Mouse (Mus musculus) forebrain, postnatal 0 days (tissue): Measurements from ENCODE around the gene Lamb1. TPM values are rescaled to one million over a fixed set of nuclear protein-coding genes. Genes with fewer than 3 reads are reported as not detected.

Experiments
- ATAC-seq: fragments of 200-750 bp; cut with Nextera tagmentation; 2 replicates; pipeline ENCODE4 v1.8.0; 2017; ENCODE audit warnings: mild to moderate bottlenecking, moderate library complexity
- DNase-seq: peaks from one replicate; pipeline ENCODE4 v3.0.0-alpha.2; 2015
- H3K27ac ChIP-seq: fragments of 300-500 bp; sonication (generic); 2 replicates; pipeline ENCODE4 v1.5.1; 2014; ENCODE audit warnings: low read depth, mild to moderate bottlenecking, antibody characterized with exemption, low read length, moderate library complexity, mixed read lengths
- H3K27me3 ChIP-seq: fragments of 300-500 bp; sonication (generic); 2 replicates; pipeline ENCODE4 v1.6.1; 2014; ENCODE audit warnings: mild to moderate bottlenecking, low read length, mixed read lengths; ENCODE audit not compliant: insufficient read depth
- H3K36me3 ChIP-seq: fragments of 300-500 bp; sonication (generic); 2 replicates; pipeline ENCODE4 v1.6.1; 2014; ENCODE audit warnings: mild to moderate bottlenecking, moderate library complexity; ENCODE audit not compliant: insufficient read depth
- H3K4me1 ChIP-seq: fragments of 300-500 bp; sonication (generic); 2 replicates; pipeline ENCODE4 v1.6.1; 2014; ENCODE audit warnings: antibody characterized with exemption; ENCODE audit not compliant: insufficient read depth
- H3K4me2 ChIP-seq: fragments of 300-500 bp; sonication (generic); 2 replicates; pipeline ENCODE4 v1.6.1; 2014; ENCODE audit warnings: low read depth, mild to moderate bottlenecking, moderate library complexity
- H3K4me3 ChIP-seq: fragments of 300-500 bp; sonication (generic); 2 replicates; pipeline ENCODE4 v1.5.1; 2014; ENCODE audit warnings: low read depth, low read length, mixed read lengths
- H3K9ac ChIP-seq: fragments of 300-500 bp; sonication (generic); 2 replicates; pipeline ENCODE4 v1.6.1; 2014; ENCODE audit warnings: mild to moderate bottlenecking
- H3K9me3 ChIP-seq: fragments of 300-500 bp; sonication (generic); 2 replicates; pipeline ENCODE4 v1.6.1; 2016; ENCODE audit warnings: low read length
- CTCF ChIP-seq: sonication (generic); IDR thresholded peaks from 2 replicates; pipeline ENCODE4 v1.5.1; 2016; ENCODE audit warnings: antibody characterized with exemption, control low read depth, low read depth
- WGBS: fragments of 180-500 bp; shearing (Covaris S2); extraction: QIAGEN DNeasy Blood & Tissue Kit; methylation state at CpG from one replicate; pipeline ENCODE4 v1.1.7; 2014; 5-methylcytosine and 5-hydroxymethylcytosine counted together
- polyA plus RNA-seq: library from polyadenylated mRNA; unstranded; fragments of >200 nt; fragmentation: Nextera tagmentation; extraction: Ambion mirVana; gene quantifications from 2 replicates; pipeline ENCODE4 v1.2.1, GENCODE M21; 2015
- total RNA-seq: library from RNA; depleted of rRNA; stranded (reverse); fragments of >200 nt; gene quantifications from 2 replicates; pipeline ENCODE4 v1.2.3, GENCODE M21; 2014

The Lamb1 gene
- total and polyA plus RNA-seq, 2 experiments from 2014 or later, result 12.1 to 33.4 TPM

- no peak; the same call in 1 of the 2 replicates for TF ChIP-seq CTCF
- DNase-seq, result peak; percentile 21
- Histone ChIP-seq H3K4me3 (peak overlapping the region; percentile 44), H3K36me3 (0 out of 2 replicates have a peak, but pooled peaks cover 3% of the 10 kb centered on the region), H3K4me2 (peak overlapping the region; percentile 72), H3K9me3 (no peaks in the 10 kb centered on the region), H3K4me1 (peaks cover 5% of the 10 kb centered on the region; the same call in 1 of the 2 replicates), H3K27me3 (peaks cover 14% of the 10 kb centered on the region), H3K27ac (0 out of 2 replicates have a peak overlapping the region, but pooled peaks have one; percentile 51), H3K9ac (peak overlapping the region; percentile 61)
- ATAC-seq, result no peak
- 3% methylated on average over 15 of the region's 15 CpGs for WGBS
These were observed 1.7 kb downstream of the Lamb1 start for GRCm38 (mm10) chr12:31266686-31267085.

DNA sequence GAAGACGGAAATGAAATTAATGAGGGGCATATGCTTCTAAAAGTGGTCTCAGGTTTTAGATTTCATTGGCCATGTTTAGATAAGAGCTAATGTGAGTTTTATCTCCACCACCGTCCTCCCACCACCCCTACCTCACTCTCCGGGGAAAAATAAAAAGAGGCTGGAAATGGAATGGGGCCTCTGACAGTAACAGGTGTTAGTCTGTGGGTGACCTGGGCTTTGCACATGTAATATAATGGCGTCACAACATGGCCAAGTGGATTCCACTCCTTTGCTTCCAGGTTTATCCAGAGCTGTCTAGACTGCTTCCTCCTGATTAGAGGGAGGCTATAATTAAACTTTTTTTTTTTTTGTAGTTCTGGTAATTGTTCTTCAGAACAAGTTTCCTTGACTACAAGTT is 2.3 kb downstream of the Lamb1 start:
- H3K27ac ChIP-seq, result no peak overlapping the region
- H3K36me3 ChIP-seq, result 0 out of 2 replicates have a peak, but pooled peaks cover 3% of the 10 kb centered on the region
- no peaks in the 10 kb centered on the region for H3K9me3 ChIP-seq
- peak overlapping the region; percentile 72 for H3K4me2 ChIP-seq
- ATAC-seq, result no peak
- H3K27me3 ChIP-seq, result peaks cover 14% of the 10 kb centered on the region
- WGBS, result 53% methylated on average over 4 of the region's 4 CpGs
- H3K4me3 ChIP-seq, result peak overlapping the region; percentile 44
- no peak for DNase-seq
- TF ChIP-seq CTCF, result no peak
- H3K9ac ChIP-seq, result no peak overlapping the region
- peaks cover 5% of the 10 kb centered on the region; the same call in 1 of the 2 replicates for H3K4me1 ChIP-seq

GRCm38 (mm10) chr12:31268315-31268714 is 3.3 kb downstream of the Lamb1 start:
- TF ChIP-seq CTCF, result no peak
- 76% methylated on average over 3 of the region's 3 CpGs for WGBS

DNA sequence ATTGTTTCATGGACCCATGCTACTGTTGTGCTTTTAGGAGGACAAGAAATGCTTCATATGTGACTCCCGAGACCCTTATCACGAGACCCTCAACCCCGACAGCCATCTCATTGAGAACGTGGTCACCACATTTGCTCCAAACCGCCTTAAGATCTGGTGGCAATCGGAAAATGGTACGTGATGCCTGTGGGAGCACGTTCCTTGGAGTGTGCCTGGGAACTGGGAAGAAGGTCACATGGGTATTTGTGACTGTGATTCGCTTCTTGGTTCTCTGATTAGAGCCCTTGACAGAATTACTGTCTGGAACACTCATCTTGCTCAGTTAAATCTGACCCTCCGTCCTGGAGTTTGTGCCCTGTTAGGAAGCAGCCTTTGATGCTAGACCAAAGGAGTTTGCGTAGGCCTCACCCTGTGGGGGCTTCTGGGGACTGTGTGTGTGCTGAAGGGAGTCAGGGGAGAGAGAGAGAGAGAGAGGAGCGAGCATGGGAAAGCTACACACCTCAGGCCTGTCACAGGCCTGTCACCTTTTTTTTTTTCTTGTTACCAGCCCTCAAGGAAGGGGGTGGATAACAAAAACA is 4.1 kb downstream of the Lamb1 start:
- DNase-seq (no peak), ATAC-seq (no peak)
- no peaks in the 10 kb centered on the region for H3K9me3 ChIP-seq
- no peak overlapping the region for H3K9ac ChIP-seq
- peaks cover 10% of the 10 kb centered on the region for H3K27me3 ChIP-seq
- no peak overlapping the region for H3K27ac ChIP-seq
- 80% methylated on average over 12 of the region's 12 CpGs for WGBS
- no peak overlapping the region for H3K4me2 ChIP-seq
- 0 out of 2 replicates have a peak, but pooled peaks cover 3% of the 10 kb centered on the region for H3K36me3 ChIP-seq
- TF ChIP-seq CTCF, result no peak
- H3K4me1 ChIP-seq, result peaks cover 5% of the 10 kb centered on the region; the same call in 1 of the 2 replicates
- H3K4me3 ChIP-seq, result no peak overlapping the region

More at GRCm38 (mm10) chr12:31268315-31268714, 3.3 kb downstream of the Lamb1 start:
- Histone ChIP-seq H3K4me2 (0 out of 2 replicates have a peak overlapping the region, but pooled peaks have one; percentile 10), H3K27me3 (peaks cover 14% of the 10 kb centered on the region), H3K4me1 (peaks cover 5% of the 10 kb centered on the region; the same call in 1 of the 2 replicates), H3K36me3 (0 out of 2 replicates have a peak, but pooled peaks cover 3% of the 10 kb centered on the region), H3K27ac (no peak overlapping the region), H3K9ac (no peak overlapping the region), H3K9me3 (no peaks in the 10 kb centered on the region), H3K4me3 (no peak overlapping the region)
- DNase-seq (no peak), ATAC-seq (no peak)

DNA sequence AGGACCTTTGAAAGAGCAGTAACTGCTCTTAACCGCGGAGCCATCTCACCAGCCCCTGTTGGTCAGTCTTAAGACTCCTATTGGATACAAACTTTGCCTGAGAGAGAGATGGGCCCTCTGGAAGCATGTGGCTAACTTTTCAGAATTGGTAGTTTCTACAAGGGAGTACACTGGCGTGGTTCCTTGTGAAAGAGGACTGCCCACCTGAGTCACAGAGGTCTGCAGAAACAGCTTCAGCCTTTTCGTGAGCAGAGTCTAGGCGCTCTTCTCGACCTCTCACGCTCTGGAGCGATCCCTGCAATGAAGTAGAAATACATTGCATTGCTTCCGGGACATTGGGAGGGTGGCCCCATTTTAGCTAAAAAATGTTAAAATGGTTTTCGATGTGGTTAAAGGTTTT is 5.3 kb downstream of the Lamb1 start:
- ATAC-seq (no peak), DNase-seq (no peak)
- H3K4me1 ChIP-seq, result peaks cover 5% of the 10 kb centered on the region; the same call in 1 of the 2 replicates
- no peak overlapping the region for H3K9ac ChIP-seq
- WGBS, result 94% methylated on average over 10 of the region's 10 CpGs
- H3K4me3 ChIP-seq, result no peak overlapping the region
- H3K27me3 ChIP-seq, result no peaks in the 10 kb centered on the region; the same call in 1 of the 2 replicates
- no peak overlapping the region for H3K27ac ChIP-seq
- H3K4me2 ChIP-seq, result no peak overlapping the region
- 0 out of 2 replicates have a peak, but pooled peaks cover 3% of the 10 kb centered on the region for H3K36me3 ChIP-seq
- TF ChIP-seq CTCF, result no peak
- H3K9me3 ChIP-seq, result no peaks in the 10 kb centered on the region

DNA sequence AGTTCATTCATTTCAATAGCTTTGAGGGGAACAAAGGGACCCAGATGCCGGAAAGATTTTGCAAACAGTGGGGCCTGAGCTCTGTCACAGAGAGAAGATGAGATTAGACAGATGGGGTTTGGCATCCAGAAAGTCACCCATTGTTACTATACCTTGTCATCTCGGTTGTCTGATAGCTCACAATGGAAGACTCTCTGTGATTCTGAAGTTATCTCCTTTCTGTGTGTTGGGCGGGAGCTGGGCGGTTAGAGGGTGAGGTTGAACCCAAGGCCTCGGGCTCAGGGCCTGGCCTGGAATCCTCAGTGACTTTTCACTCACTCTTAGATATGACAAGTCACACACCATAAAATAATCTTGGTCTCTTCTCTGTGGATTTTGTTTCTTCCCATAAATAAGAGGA is 5.7 kb downstream of the Lamb1 start:
- 0 out of 2 replicates have a peak, but pooled peaks cover 3% of the 10 kb centered on the region for H3K36me3 ChIP-seq
- TF ChIP-seq CTCF, result no peak
- H3K9ac ChIP-seq, result no peak overlapping the region
- H3K4me1 ChIP-seq, result peaks cover 5% of the 10 kb centered on the region; the same call in 1 of the 2 replicates
- WGBS, result 78% methylated on average over 5 of the region's 5 CpGs
- no peak overlapping the region for H3K27ac ChIP-seq
- ATAC-seq (no peak), DNase-seq (no peak)
- no peak overlapping the region for H3K4me3 ChIP-seq
- H3K4me2 ChIP-seq, result no peak overlapping the region
- H3K9me3 ChIP-seq, result no peaks in the 10 kb centered on the region
- H3K27me3 ChIP-seq, result no peaks in the 10 kb centered on the region; the same call in 1 of the 2 replicates

- Histone ChIP-seq H3K9me3 (no peaks in the 10 kb centered on the region), H3K4me1 (peaks cover 5% of the 10 kb centered on the region; the same call in 1 of the 2 replicates), H3K4me3 (no peak overlapping the region), H3K9ac (no peak overlapping the region), H3K27ac (no peak overlapping the region), H3K36me3 (0 out of 2 replicates have a peak, but pooled peaks cover 3% of the 10 kb centered on the region), H3K27me3 (no peaks in the 10 kb centered on the region; the same call in 1 of the 2 replicates), H3K4me2 (no peak overlapping the region)
- WGBS, result 56% methylated on average over 16 of the region's 16 CpGs
- ATAC-seq (no peak), DNase-seq (no peak)
- TF ChIP-seq CTCF, result no peak
These were observed 6.5 kb downstream of the Lamb1 start for GRCm38 (mm10) chr12:31271361-31272011.
